17 mouse cellular contexts compared by ENCODE assay signal in genomic region chr4:140396548-140396947, GRCm38 (mm10).
DNase-seq lines count a peak whose midpoint lies in the region; ATAC-seq and TF ChIP-seq lines count a peak whose summit lies in the region.
"Had no signal": no experiment of that assay in that cellular context is flagged by ENCODE, and none has a peak within 500 bp of the region (broad histone marks: within the 10 kb centered on the region; RNA-seq: fewer than 3 reads in every experiment).

No protein-coding gene starts in this region.

- WGBS in forebrain, embryonic 14.5 days: 48% methylated on average over 8 of the region's 8 CpGs
- WGBS in forebrain, embryonic 13.5 days: 63% methylated on average over 8 of the region's 8 CpGs
- 69% methylated on average over 8 of the region's 8 CpGs for WGBS in liver, postnatal 0 days (ENCODE audit: insufficient replicate concordance)
- 78% methylated on average over 8 of the region's 8 CpGs for WGBS in liver, embryonic 12.5 days (ENCODE audit: insufficient replicate concordance)

- no peak overlapping the region for H3K4me2 ChIP-seq in forebrain, embryonic 14.5 days (ENCODE audit: low read length)
- H3K4me2 ChIP-seq in forebrain, embryonic 13.5 days: no peak overlapping the region
- no peak overlapping the region for H3K4me2 ChIP-seq in liver, postnatal 0 days (ENCODE audit: low read depth, low read length)
- no peak overlapping the region for H3K4me2 ChIP-seq in liver, embryonic 12.5 days
- H3K4me2 ChIP-seq: embryonic facial prominence, embryonic 12.5 days; heart, embryonic 11.5 days; heart, embryonic 15.5 days; hindbrain, embryonic 14.5 days had no signal

- no peaks in the 10 kb centered on the region for H3K9me3 ChIP-seq in forebrain, embryonic 14.5 days (replicated peaks; ENCODE audit: control insufficient read depth, low read length)
- no peaks in the 10 kb centered on the region for H3K9me3 ChIP-seq in forebrain, embryonic 13.5 days (replicated peaks)
- no peaks in the 10 kb centered on the region for H3K9me3 ChIP-seq in liver, postnatal 0 days (ENCODE audit: low read length)
- H3K9me3 ChIP-seq in liver, embryonic 12.5 days (replicated peaks): no peaks in the 10 kb centered on the region
- H3K9me3 ChIP-seq: embryonic facial prominence, embryonic 12.5 days; heart, embryonic 15.5 days had no signal

- H3K4me1 ChIP-seq in forebrain, embryonic 14.5 days (ENCODE audit: control insufficient read depth, insufficient read depth, low read length): no peaks in the 10 kb centered on the region
- H3K4me1 ChIP-seq in forebrain, embryonic 13.5 days: peaks cover 3% of the 10 kb centered on the region; the same call in 1 of the 2 replicates
- H3K4me1 ChIP-seq in liver, postnatal 0 days (ENCODE audit: insufficient read depth): no peaks in the 10 kb centered on the region
- no peaks in the 10 kb centered on the region for H3K4me1 ChIP-seq in liver, embryonic 12.5 days
- H3K4me1 ChIP-seq: embryonic facial prominence, embryonic 12.5 days had no signal

- TF ChIP-seq EP300 in liver, postnatal 0 days (IDR thresholded peaks at IDR 0.05; ENCODE audit: low read depth): no peak

- H3K27me3 ChIP-seq in forebrain, embryonic 14.5 days (replicated peaks; ENCODE audit: control insufficient read depth, insufficient read depth, low read length): no peaks in the 10 kb centered on the region
- no peaks in the 10 kb centered on the region for H3K27me3 ChIP-seq in forebrain, embryonic 13.5 days
- H3K27me3 ChIP-seq in liver, postnatal 0 days (ENCODE audit: insufficient read depth, low read length): no peaks in the 10 kb centered on the region
- no peaks in the 10 kb centered on the region for H3K27me3 ChIP-seq in liver, embryonic 12.5 days (replicated peaks)
- H3K27me3 ChIP-seq: embryonic facial prominence, embryonic 12.5 days; heart, embryonic 15.5 days had no signal

- DNase-seq in forebrain, embryonic 14.5 days (ENCODE audit: low spot score): peak; percentile 51
- peak; percentile 29 for DNase-seq in liver, postnatal 0 days
- peak; percentile 34 for DNase-seq in right cerebral cortex, postnatal 14 days
- DNase-seq in right cerebral cortex, postnatal 25 days: no peak
- DNase-seq: adrenal gland, adult 2 months; cerebellum, adult 18-20 months; cerebellum, adult 9-11 months; forebrain, postnatal 0 days; gastrocnemius, postnatal 14 days; heart, adult 2 months; heart, postnatal 14 days had no signal

- H3K9ac ChIP-seq in forebrain, embryonic 14.5 days (ENCODE audit: low read length): no peak overlapping the region
- no peak overlapping the region for H3K9ac ChIP-seq in forebrain, embryonic 13.5 days
- no peak overlapping the region for H3K9ac ChIP-seq in liver, postnatal 0 days (replicated peaks)
- H3K9ac ChIP-seq in liver, embryonic 12.5 days: no peak overlapping the region
- H3K9ac ChIP-seq: embryonic facial prominence, embryonic 12.5 days; forebrain, postnatal 0 days; heart, embryonic 15.5 days; hindbrain, embryonic 14.5 days had no signal

- H3K4me3 ChIP-seq in forebrain, embryonic 14.5 days (ENCODE audit: low read depth, low read length): no peak overlapping the region
- no peak overlapping the region for H3K4me3 ChIP-seq in forebrain, embryonic 13.5 days
- no peak overlapping the region for H3K4me3 ChIP-seq in liver, postnatal 0 days (ENCODE audit: low read depth, low read length)
- no peak overlapping the region for H3K4me3 ChIP-seq in liver, embryonic 12.5 days
- H3K4me3 ChIP-seq: embryonic facial prominence, embryonic 12.5 days; heart, adult 2 months; heart, embryonic 15.5 days had no signal

- H3K27ac ChIP-seq in forebrain, embryonic 14.5 days (ENCODE audit: low read depth, low read length): no peak overlapping the region
- no peak overlapping the region for H3K27ac ChIP-seq in forebrain, embryonic 13.5 days
- H3K27ac ChIP-seq in liver, postnatal 0 days (ENCODE audit: low read depth): no peak overlapping the region
- no peak overlapping the region for H3K27ac ChIP-seq in liver, embryonic 12.5 days
- H3K27ac ChIP-seq: embryonic facial prominence, embryonic 12.5 days; heart, adult 2 months; heart, embryonic 15.5 days; hindbrain, embryonic 14.5 days had no signal

- no peaks in the 10 kb centered on the region for H3K36me3 ChIP-seq in forebrain, embryonic 14.5 days (ENCODE audit: control insufficient read depth, insufficient read depth, low read length)
- H3K36me3 ChIP-seq in forebrain, embryonic 13.5 days (ENCODE audit: poor library complexity, severe bottlenecking): no peaks in the 10 kb centered on the region
- H3K36me3 ChIP-seq in liver, postnatal 0 days (replicated peaks; ENCODE audit: insufficient read depth, low read length): no peaks in the 10 kb centered on the region
- no peaks in the 10 kb centered on the region for H3K36me3 ChIP-seq in liver, embryonic 12.5 days
- H3K36me3 ChIP-seq: embryonic facial prominence, embryonic 12.5 days; heart, embryonic 15.5 days had no signal

- ATAC-seq in forebrain, embryonic 14.5 days: no peak
- ATAC-seq in forebrain, embryonic 13.5 days: no peak
- ATAC-seq in liver, postnatal 0 days: no peak
- no peak for ATAC-seq in liver, embryonic 12.5 days
- ATAC-seq: forebrain, postnatal 0 days had no signal

- TF ChIP-seq CTCF in liver, postnatal 0 days (IDR thresholded peaks at IDR 0.05; ENCODE audit: low read depth): no peak
